Mouse (Mus musculus): ENCODE data around the gene Mettl24. TPM values are rescaled to one million over a fixed set of nuclear protein-coding genes. Genes with fewer than 3 reads are reported as not detected.

The Mettl24 gene
- polyA plus RNA-seq, 1 experiment = 0.34 TPM

DNA sequence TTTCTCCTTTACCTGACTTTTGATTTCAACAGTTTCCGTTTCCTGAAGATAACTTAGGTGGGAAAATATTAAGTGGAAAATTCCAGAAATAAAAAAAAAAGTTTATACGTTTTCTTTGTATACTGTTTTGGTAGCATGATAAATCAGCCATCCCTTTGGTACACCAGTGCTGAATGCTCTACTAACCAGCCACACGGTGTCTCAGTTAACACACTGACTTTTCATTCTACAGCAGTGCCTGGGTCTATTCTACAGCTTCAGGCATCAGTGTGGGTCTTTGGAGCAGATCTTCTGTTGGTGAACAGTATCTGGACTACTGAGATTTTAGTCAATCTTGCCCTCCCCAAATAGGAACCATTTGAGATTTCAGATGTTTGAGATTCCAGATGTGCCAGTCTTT lies 4.6 kb upstream of the Mettl24 start:
- H3ac ChIP-seq (ENCODE audit: control insufficient read depth, insufficient read length) = no peak overlapping the region
- no peaks in the 10 kb centered on the region for H3K36me3 ChIP-seq (ENCODE audit: control insufficient read depth, insufficient read depth)
- no peak overlapping the region for H3K4me3 ChIP-seq
- no peaks in the 10 kb centered on the region for H3K27me3 ChIP-seq (ENCODE audit: control insufficient read depth, insufficient read depth, insufficient read length)
- no peak overlapping the region for H3K4me2 ChIP-seq (ENCODE audit: low read depth)
- TF ChIP-seq CEBPB (IDR thresholded peaks at IDR 0.05; ENCODE audit: insufficient read depth, poor library complexity, severe bottlenecking) = no peak
- no peak for TF ChIP-seq MYOD1 (IDR thresholded peaks at IDR 0.05; ENCODE audit: control insufficient read depth in 1 of 3, insufficient read length in 2 of 3, low read depth in 2 of 3)
- TF ChIP-seq MYOG (IDR thresholded peaks at IDR 0.05; ENCODE audit: control insufficient read depth in 1 of 3, insufficient read depth in 1 of 3, insufficient read length in 2 of 3, low read depth in 2 of 3) = no peak
- no peak for TF ChIP-seq POLR2AphosphoS2 (IDR thresholded peaks at IDR 0.05; ENCODE audit: insufficient read length, low read depth)
- TF ChIP-seq USF1 (IDR thresholded peaks at IDR 0.05; ENCODE audit: low read depth) = no peak
- no peak for TF ChIP-seq REST (IDR thresholded peaks at IDR 0.05; ENCODE audit: insufficient read depth, insufficient read length)
- no peak for TF ChIP-seq TCF12 (IDR thresholded peaks at IDR 0.05; ENCODE audit: insufficient read depth, poor library complexity, severe bottlenecking)
- TF ChIP-seq MAX (IDR thresholded peaks at IDR 0.05; ENCODE audit: low read depth) = no peak
- no peak for TF ChIP-seq TCF3 (IDR thresholded peaks at IDR 0.05; ENCODE audit: insufficient read length, low read depth)
- no peak for TF ChIP-seq SRF (IDR thresholded peaks at IDR 0.05; ENCODE audit: control insufficient read depth, insufficient read length, low read depth)
- TF ChIP-seq POLR2A (IDR thresholded peaks at IDR 0.05; ENCODE audit: insufficient read length, low read depth) = no peak
- no peak for TF ChIP-seq E2F4 (IDR thresholded peaks at IDR 0.05; ENCODE audit: insufficient read depth)
- H3K79me2 ChIP-seq (ENCODE audit: control insufficient read depth, insufficient read depth) = no peaks in the 10 kb centered on the region

DNA sequence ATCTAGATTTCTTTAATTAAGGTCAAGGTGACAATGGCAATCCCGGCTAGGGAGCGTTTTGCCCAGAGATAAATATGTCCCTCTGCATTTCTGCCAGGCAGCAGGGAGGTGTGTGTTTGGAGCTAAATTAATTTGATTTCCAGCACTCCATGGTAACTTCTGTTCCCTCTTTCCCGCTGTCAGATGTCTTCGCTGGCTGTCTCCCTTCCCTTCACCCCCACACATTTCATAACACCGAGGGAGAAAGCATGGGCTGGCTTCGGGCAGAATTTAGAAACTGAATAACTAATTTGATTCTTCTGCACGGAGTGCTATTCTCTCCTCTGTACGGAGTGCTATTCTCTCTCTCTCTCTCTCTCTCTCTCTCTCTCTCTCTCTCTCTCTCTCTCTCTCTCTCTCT lies 612 bp upstream of the Mettl24 start:
- H3K27me3 ChIP-seq (ENCODE audit: control insufficient read depth, insufficient read depth, insufficient read length) = no peaks in the 10 kb centered on the region
- no peaks in the 10 kb centered on the region for H3K79me2 ChIP-seq (ENCODE audit: control insufficient read depth, insufficient read depth)
- H3K36me3 ChIP-seq (ENCODE audit: control insufficient read depth, insufficient read depth) = no peaks in the 10 kb centered on the region
- TF ChIP-seq TCF3 (IDR thresholded peaks at IDR 0.05; ENCODE audit: insufficient read length, low read depth) = no peak
- H3K4me2 ChIP-seq (ENCODE audit: low read depth) = peak overlapping the region; percentile 58
- no peak overlapping the region for H3ac ChIP-seq (ENCODE audit: control insufficient read depth, insufficient read length)
- H3K4me3 ChIP-seq = no peak overlapping the region

DNA sequence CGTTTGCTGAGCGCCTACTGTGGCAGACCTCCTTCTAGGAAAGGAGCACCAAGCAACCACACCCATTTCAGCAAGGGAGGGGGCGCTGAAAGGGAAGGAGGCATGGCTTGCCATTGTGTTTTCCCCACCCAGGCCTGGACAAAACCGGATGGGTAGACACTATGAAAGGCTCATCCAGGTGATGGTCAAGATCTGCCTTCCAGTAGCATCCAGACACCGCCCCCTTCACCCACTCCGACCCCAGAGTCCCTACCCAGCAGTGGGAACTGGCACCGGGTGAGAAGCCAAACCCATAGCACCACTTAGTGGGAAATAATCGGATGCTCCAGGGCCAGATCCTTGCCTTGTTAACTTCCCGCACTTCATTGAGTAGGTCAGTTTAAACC lies 779 bp downstream of the Mettl24 start:
- no peaks in the 10 kb centered on the region for H3K27me3 ChIP-seq (ENCODE audit: control insufficient read depth, insufficient read depth, insufficient read length)
- TF ChIP-seq E2F4 (IDR thresholded peaks at IDR 0.05; ENCODE audit: insufficient read depth) (no peak), MYOD1 (IDR thresholded peaks at IDR 0.05; ENCODE audit: control insufficient read depth in 1 of 3, insufficient read length in 2 of 3, low read depth in 2 of 3) (no peak), CEBPB (IDR thresholded peaks at IDR 0.05; ENCODE audit: insufficient read depth, poor library complexity, severe bottlenecking) (no peak), MAX (IDR thresholded peaks at IDR 0.05; ENCODE audit: low read depth) (no peak), USF1 (IDR thresholded peaks at IDR 0.05; ENCODE audit: low read depth) (no peak), REST (IDR thresholded peaks at IDR 0.05; ENCODE audit: insufficient read depth, insufficient read length) (no peak)
- H3ac ChIP-seq (ENCODE audit: control insufficient read depth, insufficient read length) = peak overlapping the region; percentile 15
- no peaks in the 10 kb centered on the region for H3K79me2 ChIP-seq (ENCODE audit: control insufficient read depth, insufficient read depth)
- H3K36me3 ChIP-seq (ENCODE audit: control insufficient read depth, insufficient read depth) = no peaks in the 10 kb centered on the region
- H3K4me2 ChIP-seq (ENCODE audit: low read depth) = peak overlapping the region; percentile 58
- H3K4me3 ChIP-seq = no peak overlapping the region

DNA sequence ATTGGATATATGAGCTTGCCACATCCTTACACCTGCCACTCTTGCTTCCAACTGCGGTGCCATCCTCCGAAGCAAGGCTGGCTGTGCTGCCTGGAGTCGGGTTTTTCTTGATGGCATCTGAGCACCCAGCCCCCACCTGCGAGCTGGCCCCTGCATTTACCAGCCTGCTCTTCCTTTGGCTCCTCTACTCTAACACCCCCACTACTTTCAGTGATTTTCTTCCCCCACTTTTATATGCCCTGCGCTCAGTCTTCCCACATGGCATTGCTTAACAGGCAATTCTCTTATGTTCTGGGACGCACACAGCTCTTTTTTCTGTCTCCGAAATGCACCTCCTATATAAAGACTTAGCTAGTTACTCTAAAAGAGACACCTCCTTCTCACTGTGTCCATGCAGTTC lies 1.2 kb downstream of the Mettl24 start:
- Histone ChIP-seq H3ac (ENCODE audit: control insufficient read depth, insufficient read length) (no peak overlapping the region), H3K27me3 (ENCODE audit: control insufficient read depth, insufficient read depth, insufficient read length) (no peaks in the 10 kb centered on the region), H3K36me3 (ENCODE audit: control insufficient read depth, insufficient read depth) (no peaks in the 10 kb centered on the region), H3K79me2 (ENCODE audit: control insufficient read depth, insufficient read depth) (no peaks in the 10 kb centered on the region), H3K4me3 (no peak overlapping the region), H3K4me2 (ENCODE audit: low read depth) (no peak overlapping the region)
- no peak for TF ChIP-seq TCF12 (IDR thresholded peaks at IDR 0.05; ENCODE audit: insufficient read depth, poor library complexity, severe bottlenecking)
- no peak for TF ChIP-seq REST (IDR thresholded peaks at IDR 0.05; ENCODE audit: insufficient read depth, insufficient read length)
- no peak for TF ChIP-seq MYOG (IDR thresholded peaks at IDR 0.05; ENCODE audit: control insufficient read depth in 1 of 3, insufficient read depth in 1 of 3, insufficient read length in 2 of 3, low read depth in 2 of 3)
- no peak for TF ChIP-seq TCF3 (IDR thresholded peaks at IDR 0.05; ENCODE audit: insufficient read length, low read depth)
- no peak for TF ChIP-seq POLR2A (IDR thresholded peaks at IDR 0.05; ENCODE audit: insufficient read length, low read depth)
- TF ChIP-seq POLR2AphosphoS2 (IDR thresholded peaks at IDR 0.05; ENCODE audit: insufficient read length, low read depth) = no peak
- no peak for TF ChIP-seq MAX (IDR thresholded peaks at IDR 0.05; ENCODE audit: low read depth)
- no peak for TF ChIP-seq E2F4 (IDR thresholded peaks at IDR 0.05; ENCODE audit: insufficient read depth)
- TF ChIP-seq SRF (IDR thresholded peaks at IDR 0.05; ENCODE audit: control insufficient read depth, insufficient read length, low read depth) = no peak
- TF ChIP-seq MYOD1 (IDR thresholded peaks at IDR 0.05; ENCODE audit: control insufficient read depth in 1 of 3, insufficient read length in 2 of 3, low read depth in 2 of 3) = no peak
- TF ChIP-seq USF1 (IDR thresholded peaks at IDR 0.05; ENCODE audit: low read depth) = no peak
- TF ChIP-seq CEBPB (IDR thresholded peaks at IDR 0.05; ENCODE audit: insufficient read depth, poor library complexity, severe bottlenecking) = no peak

DNA sequence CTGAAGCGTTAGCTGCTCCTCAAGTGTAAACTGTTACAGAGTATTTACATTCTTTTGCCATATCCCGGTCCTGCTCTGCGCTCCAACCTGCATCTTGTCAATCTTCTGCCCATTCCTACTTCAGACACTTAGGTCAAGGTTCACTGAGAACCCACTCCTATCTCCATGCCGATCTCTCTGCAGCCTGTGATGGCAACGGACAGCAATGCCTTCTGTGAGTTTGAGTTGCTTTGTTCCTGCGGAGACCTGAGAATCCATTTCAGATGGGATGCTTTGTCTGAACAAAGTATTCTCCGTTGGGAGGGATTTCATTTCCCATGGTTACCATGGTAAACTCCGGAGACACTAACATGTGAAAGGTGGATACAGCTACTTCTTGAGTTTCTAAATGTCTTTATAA lies 2.6 kb downstream of the Mettl24 start:
- Histone ChIP-seq H3K79me2 (ENCODE audit: control insufficient read depth, insufficient read depth) (no peaks in the 10 kb centered on the region), H3K27me3 (ENCODE audit: control insufficient read depth, insufficient read depth, insufficient read length) (no peaks in the 10 kb centered on the region), H3K4me3 (no peak overlapping the region), H3ac (ENCODE audit: control insufficient read depth, insufficient read length) (no peak overlapping the region), H3K4me2 (ENCODE audit: low read depth) (no peak overlapping the region), H3K36me3 (ENCODE audit: control insufficient read depth, insufficient read depth) (no peaks in the 10 kb centered on the region)
- no peak for TF ChIP-seq MYOG (IDR thresholded peaks at IDR 0.05; ENCODE audit: control insufficient read depth in 1 of 3, insufficient read depth in 1 of 3, insufficient read length in 2 of 3, low read depth in 2 of 3)

Measured in myocyte (in vitro differentiated cells).